Mouse (Mus musculus): Measurements from ENCODE around the gene Sim2.

GRCm38 (mm10) chr16:94094251-94095108 is 9.7 kb downstream of the Sim2 start:
- TF ChIP-seq CTCF (IDR thresholded peaks at IDR 0.05; ENCODE audit: low read depth) (no peak), EP300 (IDR thresholded peaks at IDR 0.05; ENCODE audit: low read depth) (no peak)

Measured in liver, embryonic 14.5 days (tissue).